Mouse (Mus musculus): ENCODE measurements at regions not wholly inside any gene's neighbourhood (a gene's known extent, or its start where the extent isn't known, plus 50 kb on each side); places are given as distances from the start of the nearest gene placed in this dataset.

- no peak for DNase-seq (ENCODE audit: low spot score)
Observed at GRCm38 (mm10) chr1:194041393-194042352, 576.3 kb upstream of the Plxna2 start.

GRCm38 (mm10) chr1:194038711-194039110 lies 579.3 kb upstream of the Plxna2 start:
- no peak for DNase-seq (ENCODE audit: low spot score)

GRCm38 (mm10) chr1:194034199-194034883 lies 583.7 kb upstream of the Plxna2 start:
- no peak for DNase-seq (ENCODE audit: low spot score)

GRCm38 (mm10) chr1:194032603-194033002 lies 585.4 kb upstream of the Plxna2 start:
- no peak for DNase-seq (ENCODE audit: low spot score)

GRCm38 (mm10) chr1:194030651-194031228 lies 587.3 kb upstream of the Plxna2 start:
- no peak for DNase-seq (ENCODE audit: low spot score)

- no peak for DNase-seq (ENCODE audit: low spot score)
Observed at GRCm38 (mm10) chr1:194026958-194027692, 590.9 kb upstream of the Plxna2 start.

GRCm38 (mm10) chr1:194026213-194026612 lies 591.8 kb upstream of the Plxna2 start:
- DNase-seq (ENCODE audit: low spot score), result no peak

GRCm38 (mm10) chr1:194019282-194019681 lies 598.7 kb upstream of the Plxna2 start:
- no peak for DNase-seq (ENCODE audit: low spot score)

GRCm38 (mm10) chr1:193992226-193992625 lies 622.1 kb upstream of the Camk1g start:
- no peak for DNase-seq (ENCODE audit: low spot score)

GRCm38 (mm10) chr1:193989956-193990675 lies 620.0 kb upstream of the Camk1g start:
- no peak for DNase-seq (ENCODE audit: low spot score)

- no peak for DNase-seq (ENCODE audit: low spot score)
Observed at GRCm38 (mm10) chr1:193988970-193989904, 619.1 kb upstream of the Camk1g start.

GRCm38 (mm10) chr1:193980571-193980970 lies 610.5 kb upstream of the Camk1g start:
- no peak for DNase-seq (ENCODE audit: low spot score)

- DNase-seq (ENCODE audit: low spot score), result no peak
Observed at GRCm38 (mm10) chr1:193971537-193971936, 601.4 kb upstream of the Camk1g start.

- DNase-seq (ENCODE audit: low spot score), result no peak
Observed at GRCm38 (mm10) chr1:193969264-193969908, 599.3 kb upstream of the Camk1g start.

GRCm38 (mm10) chr1:193967957-193968926 lies 598.1 kb upstream of the Camk1g start:
- no peak for DNase-seq (ENCODE audit: low spot score)

GRCm38 (mm10) chr1:193966652-193967555 lies 596.8 kb upstream of the Camk1g start:
- DNase-seq (ENCODE audit: low spot score), result no peak

GRCm38 (mm10) chr1:193965278-193965677 lies 595.2 kb upstream of the Camk1g start:
- no peak for DNase-seq (ENCODE audit: low spot score)
